Mouse (Mus musculus): ENCODE data around the gene Slc34a1. TPM values are rescaled to one million over a fixed set of nuclear protein-coding genes. Genes with fewer than 3 reads are reported as not detected.

Slc34a1 gene
- total RNA-seq (2022), result not detected

GRCm38 (mm10) chr13:55398088-55398487, at the start of gene Slc34a1:
Gene Slc34a1, plus strand, starts transcription at chr13:55398187.
- DNase-seq, result no peak

- DNase-seq, result no peak
Measured at GRCm38 (mm10) chr13:55361145-55361544, 36.8 kb upstream of the Slc34a1 start.

GRCm38 (mm10) chr13:55361974-55362452, 36.0 kb upstream of the Slc34a1 start:
- DNase-seq, result no peak

- DNase-seq, result peak; percentile 98
Measured at GRCm38 (mm10) chr13:55362453-55363060, 35.4 kb upstream of the Slc34a1 start, which contains the start of gene Lman2. Gene Lman2, minus strand, starts transcription at chr13:55362783.

- DNase-seq, result no peak
Measured at GRCm38 (mm10) chr13:55368401-55368800, 29.6 kb upstream of the Slc34a1 start.

- no peak for DNase-seq
Measured at GRCm38 (mm10) chr13:55369531-55370114, 28.4 kb upstream of the Slc34a1 start, which contains the start of gene Rgs14. Gene Rgs14, plus strand, starts transcription at chr13:55369732.

- no peak for DNase-seq
Measured at GRCm38 (mm10) chr13:55370234-55370633, 27.8 kb upstream of the Slc34a1 start.

- DNase-seq, result no peak
Measured at GRCm38 (mm10) chr13:55371007-55371681, 26.8 kb upstream of the Slc34a1 start.

- DNase-seq, result no peak
Measured at GRCm38 (mm10) chr13:55371740-55372139, 26.2 kb upstream of the Slc34a1 start.

- no peak for DNase-seq
Measured at GRCm38 (mm10) chr13:55374206-55374924, 23.6 kb upstream of the Slc34a1 start.

GRCm38 (mm10) chr13:55375877-55376276, 22.1 kb upstream of the Slc34a1 start:
- DNase-seq, result no peak

GRCm38 (mm10) chr13:55378907-55379580, 18.9 kb upstream of the Slc34a1 start:
- no peak for DNase-seq

- DNase-seq, result no peak
Measured at GRCm38 (mm10) chr13:55381790-55382189, 16.2 kb upstream of the Slc34a1 start.

- no peak for DNase-seq
Measured at GRCm38 (mm10) chr13:55390644-55391043, 7.3 kb upstream of the Slc34a1 start.

- no peak for DNase-seq
Measured at GRCm38 (mm10) chr13:55391626-55392029, 6.4 kb upstream of the Slc34a1 start.

GRCm38 (mm10) chr13:55392933-55393332, 5.1 kb upstream of the Slc34a1 start:
- DNase-seq, result no peak

GRCm38 (mm10) chr13:55399300-55400038, 1.5 kb downstream of the Slc34a1 start:
- no peak for DNase-seq

GRCm38 (mm10) chr13:55400039-55400346, 2.0 kb downstream of the Slc34a1 start:
- no peak for DNase-seq

GRCm38 (mm10) chr13:55403266-55403665, 5.3 kb downstream of the Slc34a1 start:
- DNase-seq, result no peak

- DNase-seq, result no peak
Measured at GRCm38 (mm10) chr13:55403935-55404852, 6.2 kb downstream of the Slc34a1 start.

All from adrenal gland, adult 8-10 months (tissue).